Mouse (Mus musculus): Measurements from ENCODE around the gene Lypla2. TPM values are rescaled to one million over a fixed set of nuclear protein-coding genes. Genes with fewer than 3 reads are reported as not detected.

The Lypla2 gene
- polyA plus RNA-seq, 1 experiment from 2014 or later: 55.5 TPM

GRCm38 (mm10) chr4:135930239-135930638 is 42.2 kb downstream of the Lypla2 start:
- Histone ChIP-seq H3K9ac (replicated peaks) (no peak overlapping the region), H3K9me3 (ENCODE audit: low read length) (no peaks in the 10 kb centered on the region), H3K4me1 (ENCODE audit: insufficient read depth) (no peaks in the 10 kb centered on the region), H3K4me3 (ENCODE audit: low read depth, low read length) (no peak overlapping the region), H3K36me3 (replicated peaks; ENCODE audit: insufficient read depth, low read length) (peaks cover 37% of the 10 kb centered on the region), H3K27ac (ENCODE audit: low read depth) (no peak overlapping the region), H3K27me3 (ENCODE audit: insufficient read depth, low read length) (no peaks in the 10 kb centered on the region), H3K4me2 (ENCODE audit: low read depth, low read length) (no peak overlapping the region)
- WGBS (ENCODE audit: insufficient replicate concordance): 92% methylated on average over 8 of the region's 8 CpGs
- ATAC-seq (no peak), DNase-seq (no peak)
- TF ChIP-seq CTCF (IDR thresholded peaks at IDR 0.05; ENCODE audit: low read depth) (no peak), EP300 (IDR thresholded peaks at IDR 0.05; ENCODE audit: low read depth) (no peak)

- Histone ChIP-seq H3K4me2 (ENCODE audit: low read depth, low read length) (no peak overlapping the region), H3K4me1 (ENCODE audit: insufficient read depth) (no peaks in the 10 kb centered on the region), H3K9ac (replicated peaks) (no peak overlapping the region), H3K9me3 (ENCODE audit: low read length) (no peaks in the 10 kb centered on the region), H3K36me3 (replicated peaks; ENCODE audit: insufficient read depth, low read length) (peaks cover 39% of the 10 kb centered on the region), H3K27ac (ENCODE audit: low read depth) (no peak overlapping the region), H3K27me3 (ENCODE audit: insufficient read depth, low read length) (no peaks in the 10 kb centered on the region), H3K4me3 (ENCODE audit: low read depth, low read length) (no peak overlapping the region)
- DNase-seq: no peak
- 89% methylated on average over 9 of the region's 9 CpGs for WGBS (ENCODE audit: insufficient replicate concordance)
- TF ChIP-seq CTCF (IDR thresholded peaks at IDR 0.05; ENCODE audit: low read depth) (no peak), EP300 (IDR thresholded peaks at IDR 0.05; ENCODE audit: low read depth) (no peak)
- ATAC-seq: no peak
Measured at GRCm38 (mm10) chr4:135929828-135930227, 42.6 kb downstream of the Lypla2 start.

GRCm38 (mm10) chr4:135929405-135929804 is 43.0 kb downstream of the Lypla2 start:
- H3K27ac ChIP-seq (ENCODE audit: low read depth): no peak overlapping the region
- H3K27me3 ChIP-seq (ENCODE audit: insufficient read depth, low read length): no peaks in the 10 kb centered on the region
- H3K4me3 ChIP-seq (ENCODE audit: low read depth, low read length): no peak overlapping the region
- H3K4me1 ChIP-seq (ENCODE audit: insufficient read depth): no peaks in the 10 kb centered on the region
- no peak overlapping the region for H3K4me2 ChIP-seq (ENCODE audit: low read depth, low read length)
- ATAC-seq: no peak
- WGBS (ENCODE audit: insufficient replicate concordance): 77% methylated on average over 5 of the region's 5 CpGs
- H3K9ac ChIP-seq (replicated peaks): no peak overlapping the region
- no peaks in the 10 kb centered on the region for H3K9me3 ChIP-seq (ENCODE audit: low read length)
- DNase-seq: no peak
- peaks cover 39% of the 10 kb centered on the region for H3K36me3 ChIP-seq (replicated peaks; ENCODE audit: insufficient read depth, low read length)
- no peak for TF ChIP-seq EP300 (IDR thresholded peaks at IDR 0.05; ENCODE audit: low read depth)

DNA sequence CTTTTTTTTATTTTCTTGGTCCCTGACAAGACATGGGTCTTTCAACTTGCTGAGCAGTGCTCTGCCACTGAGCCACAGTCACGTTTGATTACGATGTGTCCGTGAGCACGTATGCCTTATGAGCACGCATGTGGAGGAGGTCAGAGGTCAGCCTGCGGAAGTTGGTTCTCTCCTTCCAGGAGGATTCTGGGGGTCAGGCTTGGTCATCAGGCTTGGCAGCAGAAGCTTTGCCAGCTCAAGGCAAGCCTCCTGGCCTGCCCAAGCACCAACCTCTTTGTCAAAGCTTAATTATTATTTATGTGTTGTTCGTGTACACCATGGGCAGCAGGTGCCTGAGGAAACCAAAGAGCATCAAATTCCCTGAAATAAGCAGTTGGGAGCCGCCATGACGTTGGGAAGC is 44.0 kb downstream of the Lypla2 start:
- ATAC-seq (no peak), DNase-seq (no peak)
- no peak overlapping the region for H3K9ac ChIP-seq (replicated peaks)
- H3K27ac ChIP-seq (ENCODE audit: low read depth): no peak overlapping the region
- 89% methylated on average over 9 of the region's 9 CpGs for WGBS (ENCODE audit: insufficient replicate concordance)
- no peak overlapping the region for H3K4me3 ChIP-seq (ENCODE audit: low read depth, low read length)
- no peak for TF ChIP-seq EP300 (IDR thresholded peaks at IDR 0.05; ENCODE audit: low read depth)
- H3K9me3 ChIP-seq (ENCODE audit: low read length): no peaks in the 10 kb centered on the region
- H3K27me3 ChIP-seq (ENCODE audit: insufficient read depth, low read length): no peaks in the 10 kb centered on the region
- H3K4me2 ChIP-seq (ENCODE audit: low read depth, low read length): no peak overlapping the region
- no peaks in the 10 kb centered on the region for H3K4me1 ChIP-seq (ENCODE audit: insufficient read depth)
- H3K36me3 ChIP-seq (replicated peaks; ENCODE audit: insufficient read depth, low read length): peaks cover 38% of the 10 kb centered on the region

DNA sequence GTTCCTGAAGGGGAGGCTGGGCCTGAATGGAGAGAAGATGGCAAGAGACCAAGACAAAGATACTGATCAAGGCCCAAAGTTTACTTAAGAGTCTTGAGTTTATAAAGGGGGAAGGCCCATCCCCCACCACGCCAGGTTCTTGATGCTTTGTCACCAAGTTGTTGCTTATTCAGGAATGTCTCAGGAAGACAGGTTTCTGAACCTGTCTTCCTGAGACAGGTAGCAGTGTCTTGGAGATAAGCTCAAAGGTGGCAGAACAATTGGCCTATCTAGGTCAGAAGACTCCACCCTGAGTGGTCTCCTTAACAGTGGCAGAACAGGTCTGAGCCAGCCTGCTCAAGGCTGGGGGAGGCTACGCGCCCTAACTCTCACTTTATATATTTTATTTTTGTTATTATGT is 45.6 kb downstream of the Lypla2 start:
- Histone ChIP-seq H3K4me2 (ENCODE audit: low read depth, low read length) (no peak overlapping the region), H3K27me3 (ENCODE audit: insufficient read depth, low read length) (no peaks in the 10 kb centered on the region), H3K27ac (ENCODE audit: low read depth) (no peak overlapping the region), H3K9me3 (ENCODE audit: low read length) (no peaks in the 10 kb centered on the region), H3K9ac (replicated peaks) (no peak overlapping the region), H3K4me1 (ENCODE audit: insufficient read depth) (peaks cover 5% of the 10 kb centered on the region), H3K36me3 (replicated peaks; ENCODE audit: insufficient read depth, low read length) (peaks cover 36% of the 10 kb centered on the region), H3K4me3 (ENCODE audit: low read depth, low read length) (no peak overlapping the region)
- WGBS (ENCODE audit: insufficient replicate concordance): 84% methylated on average over 3 of the region's 3 CpGs
- TF ChIP-seq CTCF (IDR thresholded peaks at IDR 0.05; ENCODE audit: low read depth) (no peak), EP300 (IDR thresholded peaks at IDR 0.05; ENCODE audit: low read depth) (no peak)
- DNase-seq: no peak
- no peak for ATAC-seq

DNA sequence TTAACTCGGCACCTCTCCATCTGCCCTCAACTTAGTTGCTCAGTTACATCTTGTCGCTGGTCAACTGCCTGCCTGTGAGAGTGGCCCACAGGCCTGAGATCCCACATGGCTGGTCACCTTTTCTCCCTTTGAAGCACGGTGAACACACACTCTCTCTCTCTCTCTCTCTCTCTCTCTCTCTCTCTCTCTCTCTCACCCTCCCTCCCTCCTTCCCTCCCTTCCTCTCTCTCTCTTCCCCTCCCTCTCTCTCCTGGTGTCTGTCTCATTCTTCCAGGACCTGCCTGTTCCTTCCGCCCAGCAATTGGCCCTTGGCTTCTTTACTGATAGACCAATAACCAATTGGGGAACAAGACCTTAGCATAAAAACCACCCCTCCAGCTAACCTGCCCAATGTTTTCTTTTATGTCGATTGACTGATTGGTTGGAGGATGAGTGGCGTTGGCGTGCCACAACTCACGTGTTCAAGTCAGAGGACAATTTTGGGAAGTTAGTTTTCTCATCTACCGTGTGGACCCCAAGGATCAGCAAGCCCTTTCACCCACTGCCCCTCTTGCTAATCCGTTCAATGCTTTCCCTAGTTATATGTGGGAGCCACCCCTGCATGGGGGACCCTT is 46.1 kb downstream of the Lypla2 start:
- no peak for DNase-seq
- H3K9me3 ChIP-seq (ENCODE audit: low read length): no peaks in the 10 kb centered on the region
- no peak overlapping the region for H3K9ac ChIP-seq (replicated peaks)
- no peak overlapping the region for H3K4me3 ChIP-seq (ENCODE audit: low read depth, low read length)
- H3K27me3 ChIP-seq (ENCODE audit: insufficient read depth, low read length): no peaks in the 10 kb centered on the region
- H3K36me3 ChIP-seq (replicated peaks; ENCODE audit: insufficient read depth, low read length): peaks cover 34% of the 10 kb centered on the region
- no peak overlapping the region for H3K27ac ChIP-seq (ENCODE audit: low read depth)
- TF ChIP-seq CTCF (IDR thresholded peaks at IDR 0.05; ENCODE audit: low read depth): no peak
- TF ChIP-seq EP300 (IDR thresholded peaks at IDR 0.05; ENCODE audit: low read depth): no peak
- no peak for ATAC-seq
- peaks cover 10% of the 10 kb centered on the region for H3K4me1 ChIP-seq (ENCODE audit: insufficient read depth)
- 77% methylated on average over 10 of the region's 10 CpGs for WGBS (ENCODE audit: insufficient replicate concordance)
- no peak overlapping the region for H3K4me2 ChIP-seq (ENCODE audit: low read depth, low read length)

GRCm38 (mm10) chr4:135925341-135925740 is 47.1 kb downstream of the Lypla2 start:
- H3K4me3 ChIP-seq (ENCODE audit: low read depth, low read length): no peak overlapping the region
- no peak overlapping the region for H3K27ac ChIP-seq (ENCODE audit: low read depth)
- no peaks in the 10 kb centered on the region for H3K27me3 ChIP-seq (ENCODE audit: insufficient read depth, low read length)
- no peak overlapping the region for H3K4me2 ChIP-seq (ENCODE audit: low read depth, low read length)
- no peak for TF ChIP-seq CTCF (IDR thresholded peaks at IDR 0.05; ENCODE audit: low read depth)
- no peak for TF ChIP-seq EP300 (IDR thresholded peaks at IDR 0.05; ENCODE audit: low read depth)
- H3K36me3 ChIP-seq (replicated peaks; ENCODE audit: insufficient read depth, low read length): peaks cover 31% of the 10 kb centered on the region
- no peaks in the 10 kb centered on the region for H3K9me3 ChIP-seq (ENCODE audit: low read length)
- DNase-seq: no peak
- WGBS (ENCODE audit: insufficient replicate concordance): 83% methylated on average over 5 of the region's 5 CpGs
- H3K4me1 ChIP-seq (ENCODE audit: insufficient read depth): peaks cover 11% of the 10 kb centered on the region
- ATAC-seq: no peak
- no peak overlapping the region for H3K9ac ChIP-seq (replicated peaks)
